12 mouse cellular contexts compared by ENCODE assay signal in genomic region chr7:73330754-73331153, GRCm38 (mm10). TPM values are rescaled to one million over a fixed set of nuclear protein-coding genes. Genes with fewer than 3 reads are reported as not detected.
DNase-seq lines count a peak whose midpoint lies in the region; ATAC-seq and TF ChIP-seq lines count a peak whose summit lies in the region.
"Had no signal": no experiment of that assay in that cellular context is flagged by ENCODE, and none has a peak within 500 bp of the region (broad histone marks: within the 10 kb centered on the region; RNA-seq: fewer than 3 reads in every experiment).

No protein-coding gene starts in this region.

- DNase-seq in lung, postnatal 0 days (ENCODE audit: low spot score) = peak; percentile 36
- no peak for DNase-seq in lung, postnatal 4 days
- peak; percentile 43 to 65 for DNase-seq in heart, adult 9 months (ENCODE audit: low spot score in 2 of 2)
- peak; percentile 58 to 72 for DNase-seq in left cerebral cortex, adult 18-20 months (ENCODE audit: low spot score in 2 of 2)
- no peak for DNase-seq in T-cell, adult 2 months (ENCODE audit: low spot score)
- DNase-seq in spleen, postnatal 14 days (ENCODE audit: low spot score in 2 of 2) = no peak

- no peaks in the 10 kb centered on the region for H3K36me3 ChIP-seq in lung, postnatal 0 days (ENCODE audit: insufficient read depth, low read length)
- H3K36me3 ChIP-seq in stomach, embryonic 16.5 days (ENCODE audit: control insufficient read depth, insufficient read depth, low read length) = no peaks in the 10 kb centered on the region
- H3K36me3 ChIP-seq: hindbrain, embryonic 13.5 days; limb, embryonic 15.5 days had no signal

- TF ChIP-seq EP300 in lung, postnatal 0 days (IDR thresholded peaks at IDR 0.05) = no peak

- no peak overlapping the region for H3K27ac ChIP-seq in lung, postnatal 0 days (ENCODE audit: low read length)
- peak overlapping the region; percentile 46 for H3K27ac ChIP-seq in stomach, embryonic 16.5 days (ENCODE audit: low read length)
- H3K27ac ChIP-seq: hindbrain, embryonic 13.5 days; kidney, postnatal 0 days; limb, embryonic 15.5 days; macrophage had no signal

- ATAC-seq in lung, postnatal 0 days = peak; percentile 19; the same call in 1 of the 2 replicates
- no peak for ATAC-seq in stomach, embryonic 16.5 days (ENCODE audit: insufficient read depth, low FRiP score)

- H3K4me2 ChIP-seq in lung, postnatal 0 days (replicated peaks; ENCODE audit: low read depth, low read length) = no peak overlapping the region
- no peak overlapping the region for H3K4me2 ChIP-seq in stomach, embryonic 16.5 days (ENCODE audit: low read depth, low read length)
- H3K4me2 ChIP-seq: hindbrain, embryonic 13.5 days; limb, embryonic 15.5 days had no signal

- H3K4me1 ChIP-seq in lung, postnatal 0 days (ENCODE audit: insufficient read depth, low read depth, low read length) = no peaks in the 10 kb centered on the region
- H3K4me1 ChIP-seq in stomach, embryonic 16.5 days (ENCODE audit: control insufficient read depth, insufficient read depth, low read length) = peaks cover 59% of the 10 kb centered on the region

- 62% methylated on average over 12 of the region's 12 CpGs for WGBS in lung, postnatal 0 days
- 62% methylated on average over 12 of the region's 12 CpGs for WGBS in stomach, embryonic 16.5 days

- H3K9ac ChIP-seq in lung, postnatal 0 days (replicated peaks; ENCODE audit: low read depth) = no peak overlapping the region
- H3K9ac ChIP-seq in stomach, embryonic 16.5 days (ENCODE audit: low read length) = no peak overlapping the region
- H3K9ac ChIP-seq: limb, embryonic 15.5 days had no signal

- TF ChIP-seq CTCF in lung, postnatal 0 days (IDR thresholded peaks at IDR 0.05) = no peak

- H3K9me3 ChIP-seq in lung, postnatal 0 days (ENCODE audit: low read length) = no peaks in the 10 kb centered on the region
- H3K9me3 ChIP-seq in stomach, embryonic 16.5 days (replicated peaks; ENCODE audit: control insufficient read depth, low read length) = no peaks in the 10 kb centered on the region
- H3K9me3 ChIP-seq: hindbrain, embryonic 13.5 days; limb, embryonic 15.5 days had no signal

- H3K4me3 ChIP-seq in lung, postnatal 0 days (ENCODE audit: low read depth, low read length) = no peak overlapping the region
- H3K4me3 ChIP-seq in stomach, embryonic 16.5 days (replicated peaks; ENCODE audit: low read length) = no peak overlapping the region
- H3K4me3 ChIP-seq: erythroblast, embryonic 14.5 days; hindbrain, embryonic 13.5 days; limb, embryonic 15.5 days had no signal

- no peaks in the 10 kb centered on the region for H3K27me3 ChIP-seq in lung, postnatal 0 days (replicated peaks; ENCODE audit: insufficient read depth, low read length)
- H3K27me3 ChIP-seq in stomach, embryonic 16.5 days (ENCODE audit: control insufficient read depth, insufficient read depth, low read length) = no peaks in the 10 kb centered on the region

RNA-seq across cellular contexts. Expression of gene Rgma, which starts 44.6 kb away (rescaled TPM):
- 4.8 and 5.9 TPM in 2 replicates for polyA plus RNA-seq in lung, postnatal 0 days (2015; fragmentation: Nextera tagmentation; extraction: Ambion mirVana)
- total RNA-seq in left cerebral cortex, adult 18-20 months (2021) = 10 to 100 TPM; 51.3 to 55.2 TPM
- polyA plus RNA-seq in stomach, embryonic 16.5 days (2015; fragmentation: Nextera tagmentation; extraction: Ambion mirVana) = 10.7 and 11.7 TPM in 2 replicates
- polyA plus RNA-seq: erythroblast, embryonic 14.5 days; macrophage had no signal

Comparison
In these comparisons a context has a peak if more than half of its experiments do, and no peak if none do; other contexts are left out.
1. DNase-seq: peak in lung, postnatal 0 days (single experiment), heart, adult 9 months (2 of 2) and left cerebral cortex, adult 18-20 months (2 of 2); none in lung, postnatal 4 days (0 of 2), T-cell, adult 2 months (single experiment) and spleen, postnatal 14 days (0 of 2).